Comparison of ENCODE assay signal across 17 mouse cellular contexts in genomic region chr13:16355316-16355715, GRCm38 (mm10).
"Had no signal": no experiment of that assay in that cellular context is flagged by ENCODE, and none has a peak within 500 bp of the region (broad histone marks: within the 10 kb centered on the region; RNA-seq: fewer than 3 reads in every experiment).

No protein-coding gene starts in this region.

- DNase-seq: gastrocnemius, adult 2 months; gastrocnemius, postnatal 10 days; gastrocnemius, postnatal 25 days; heart, adult 18-20 months; heart, postnatal 10 days; heart, postnatal 4 days; kidney, adult 18-20 months; kidney, adult 8-10 months; kidney, postnatal 10 days; kidney, postnatal 25 days; kidney, postnatal 4 days; liver; liver, embryonic 13.5 days had no signal

- ATAC-seq: hindbrain, embryonic 16.5 days; inflammation-experienced regulatory T-cells, adult 6 months; intestine, embryonic 15.5 days; intestine, postnatal 0 days had no signal
